13 mouse cellular contexts compared by ENCODE assay signal in the genomic region with DNA sequence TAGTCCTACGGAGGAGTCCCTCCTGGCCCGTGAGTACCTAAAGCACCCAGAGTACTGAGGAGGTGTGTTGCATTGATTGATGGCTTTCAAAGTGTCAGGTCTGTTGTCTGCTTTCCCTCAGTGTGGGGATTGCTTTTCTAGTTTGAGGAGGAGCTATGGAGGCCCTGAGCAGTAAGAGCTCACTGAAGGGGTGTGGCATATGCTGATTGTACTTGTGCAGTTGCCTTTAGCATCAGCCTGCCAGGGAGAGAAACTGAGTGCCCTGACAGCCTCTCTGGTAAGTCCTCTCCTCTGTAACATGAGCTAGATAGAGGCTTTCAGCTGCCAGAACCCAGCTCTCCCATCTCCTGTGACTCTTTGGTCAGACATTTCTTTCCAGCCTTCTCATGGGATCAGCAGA. TPM values are rescaled to one million over a fixed set of nuclear protein-coding genes. Genes with fewer than 3 reads are reported as not detected.
A peak's percentile ranks its signal among the peaks of the same experiment; 100 is the strongest.
DNase-seq lines count a peak whose midpoint lies in the region; ATAC-seq and TF ChIP-seq lines count a peak whose summit lies in the region.
"Had no signal": no experiment of that assay in that cellular context is flagged by ENCODE, and none has a peak within 500 bp of the region (broad histone marks: within the 10 kb centered on the region; RNA-seq: fewer than 3 reads in every experiment).

No protein-coding gene starts in this region.

- H3K9me3 ChIP-seq in hindbrain, embryonic 12.5 days (replicated peaks) = no peaks in the 10 kb centered on the region
- no peaks in the 10 kb centered on the region for H3K9me3 ChIP-seq in hindbrain, embryonic 16.5 days (ENCODE audit: control insufficient read depth, low read length)
- H3K9me3 ChIP-seq in CH12.LX (replicated peaks; ENCODE audit: low read length) = no peaks in the 10 kb centered on the region

- H3K27ac ChIP-seq in hindbrain, embryonic 12.5 days = peak overlapping the region; percentile 7; the same call in 1 of the 2 replicates
- no peak overlapping the region for H3K27ac ChIP-seq in hindbrain, embryonic 16.5 days (ENCODE audit: low read depth, low read length)
- peak overlapping the region; percentile 77 for H3K27ac ChIP-seq in CH12.LX (ENCODE audit: insufficient read depth, low read depth)
- peak overlapping the region; percentile 45 for H3K27ac ChIP-seq in embryonic fibroblast, embryonic 13.5 days (ENCODE audit: insufficient read depth, low read length)

- H3K79me2 ChIP-seq in CH12.LX (replicated peaks; ENCODE audit: control insufficient read depth, extremely low read depth, insufficient read depth, poor library complexity, severe bottlenecking) (peaks cover 53% of the 10 kb centered on the region), myocyte (ENCODE audit: control insufficient read depth, insufficient read depth) (peaks cover 17% of the 10 kb centered on the region)

- WGBS in hindbrain, embryonic 12.5 days = 66% methylated on average over 2 of the region's 2 CpGs
- 65% methylated on average over 2 of the region's 2 CpGs for WGBS in hindbrain, embryonic 16.5 days

- H3K9ac ChIP-seq in hindbrain, embryonic 12.5 days = 0 out of 2 replicates have a peak overlapping the region, but pooled peaks have one; percentile 19
- H3K9ac ChIP-seq in hindbrain, embryonic 16.5 days (ENCODE audit: low read depth, low read length) = no peak overlapping the region; the same call in 1 of the 2 replicates
- H3K9ac ChIP-seq in CH12.LX (ENCODE audit: insufficient read depth, low read depth) = peak overlapping the region; percentile 46

- no peak overlapping the region for H3ac ChIP-seq in myocyte (ENCODE audit: control insufficient read depth, insufficient read length)

- no peaks in the 10 kb centered on the region for H3K27me3 ChIP-seq in hindbrain, embryonic 12.5 days
- H3K27me3 ChIP-seq in hindbrain, embryonic 16.5 days (replicated peaks; ENCODE audit: control insufficient read depth, insufficient read depth, low read length) = no peaks in the 10 kb centered on the region
- no peaks in the 10 kb centered on the region for H3K27me3 ChIP-seq in CH12.LX (replicated peaks)
- no peaks in the 10 kb centered on the region for H3K27me3 ChIP-seq in myocyte (ENCODE audit: control insufficient read depth, insufficient read depth, insufficient read length)

- H3K4me2 ChIP-seq in hindbrain, embryonic 12.5 days (replicated peaks) = no peak overlapping the region
- no peak overlapping the region for H3K4me2 ChIP-seq in hindbrain, embryonic 16.5 days (ENCODE audit: low read length)
- peak overlapping the region; percentile 55 for H3K4me2 ChIP-seq in CH12.LX (ENCODE audit: insufficient read depth, low read depth, poor library complexity, severe bottlenecking)
- H3K4me2 ChIP-seq in myocyte (ENCODE audit: low read depth) = peak overlapping the region; percentile 58

- TF ChIP-seq CTCF in CH12.LX (conservative IDR thresholded peaks at IDR 0.05 in 1 of 2, IDR thresholded peaks at IDR 0.05 in 1 of 2; ENCODE audit: low read depth in 2 of 2, low read length in 2 of 2) = no peak
- no peak for TF ChIP-seq CTCF in embryonic fibroblast, embryonic 13.5 days (IDR thresholded peaks at IDR 0.05; ENCODE audit: borderline replicate concordance, insufficient read depth, low read length)

- no peak overlapping the region for H3K4me3 ChIP-seq in hindbrain, embryonic 12.5 days
- H3K4me3 ChIP-seq in hindbrain, embryonic 16.5 days (ENCODE audit: low read length) = no peak overlapping the region
- H3K4me3 ChIP-seq in CH12.LX (replicated peaks in 1 of 3; ENCODE audit: low read depth in 2 of 3, low read length in 2 of 3, poor library complexity in 1 of 3) (peak overlapping the region; percentile 47 to 72 (median 56)), myocyte (no peak overlapping the region)
- H3K4me3 ChIP-seq in embryonic fibroblast, embryonic 13.5 days (ENCODE audit: insufficient read depth, low read length) = no peak overlapping the region

- in situ Hi-C loops in CH12.LX (cut with MboI; ENCODE audit: low pct_ligation_motif_present, low pct_unique_long_range_greater_than_20kb, low sequenced_read_pairs) = no loop called here

- peak; percentile 87 for DNase-seq in CH12.LX (ENCODE audit: extremely low read depth)
- no peak for DNase-seq in cerebellum, postnatal 4 days (ENCODE audit: low spot score in 2 of 2)
- no peak for DNase-seq in frontal cortex, postnatal 14 days (ENCODE audit: low spot score in 2 of 2)
- DNase-seq in retina, postnatal 1 day = no peak
- DNase-seq: cerebellum, adult 8-10 months; gastrocnemius, postnatal 10 days had no signal

- 0 out of 2 replicates have a peak, but pooled peaks cover 4% of the 10 kb centered on the region for H3K36me3 ChIP-seq in hindbrain, embryonic 12.5 days
- H3K36me3 ChIP-seq in hindbrain, embryonic 16.5 days (ENCODE audit: control insufficient read depth, insufficient read depth, low read length) = no peaks in the 10 kb centered on the region
- H3K36me3 ChIP-seq in CH12.LX (replicated peaks in 1 of 2; ENCODE audit: control insufficient read depth in 1 of 2, insufficient read depth in 1 of 2, low read length in 1 of 2) = peaks cover 0 to 8% of the 10 kb centered on the region in 2 experiments
- no peaks in the 10 kb centered on the region for H3K36me3 ChIP-seq in myocyte (ENCODE audit: control insufficient read depth, insufficient read depth)

- TF ChIP-seq POLR2A in CH12.LX (IDR thresholded peaks at IDR 0.05; ENCODE audit: low read depth, low read length) (peak; percentile 76), myocyte (IDR thresholded peaks at IDR 0.05; ENCODE audit: insufficient read length, low read depth) (no peak)
- no peak for TF ChIP-seq POLR2A in embryonic fibroblast, embryonic 13.5 days (IDR thresholded peaks at IDR 0.05; ENCODE audit: low read depth, low read length)

- ATAC-seq in hindbrain, embryonic 12.5 days (ENCODE audit: low FRiP score) = no peak
- ATAC-seq in hindbrain, embryonic 16.5 days = no peak

- dilution Hi-C loops in CH12.LX (cut with MboI; ENCODE audit: extremely low pct_ligation_motif_present, extremely low pct_unique_long_range_greater_than_20kb, low sequenced_read_pairs) = no loop called here

- H3K4me1 ChIP-seq in hindbrain, embryonic 12.5 days = peaks cover 43% of the 10 kb centered on the region
- peaks cover 53% of the 10 kb centered on the region for H3K4me1 ChIP-seq in hindbrain, embryonic 16.5 days (ENCODE audit: control insufficient read depth, insufficient read depth, low read depth, low read length)
- H3K4me1 ChIP-seq in CH12.LX (ENCODE audit: control insufficient read depth in 1 of 2, insufficient read depth in 2 of 2) = peaks cover 10 to 59% of the 10 kb centered on the region in 2 experiments
- H3K4me1 ChIP-seq in embryonic fibroblast, embryonic 13.5 days (ENCODE audit: control insufficient read depth, insufficient read depth, low read length) = peaks cover 21% of the 10 kb centered on the region

- no peak; the same call in 1 of the 2 replicates for TF ChIP-seq RAD21 in CH12.LX (IDR thresholded peaks at IDR 0.05; ENCODE audit: low read depth, low read length)

- TF ChIP-seq EP300 in CH12.LX (IDR thresholded peaks at IDR 0.05; ENCODE audit: low read length) = peak; percentile 41; the same call in 1 of the 2 replicates

RNA-seq across cellular contexts. Expression of a gene that starts 3.3 kb away (rescaled TPM):
- 42.5 and 43.2 TPM in 2 replicates for polyA plus RNA-seq in hindbrain, embryonic 12.5 days (2016; fragmentation: Nextera tagmentation; extraction: Ambion mirVana)
- polyA plus RNA-seq in hindbrain, embryonic 16.5 days (2015; fragmentation: Nextera tagmentation; extraction: Ambion mirVana) = 34.5 and 38.2 TPM in 2 replicates
- 83.2 and 118 TPM in 2 replicates for total RNA-seq in CH12.LX (2012; rRNA removed)
- total RNA-seq in CH12.LX (2014; rRNA removed) = 63.2 and 67.7 TPM in 2 replicates
- polyA plus RNA-seq in CH12.LX (2012; ENCODE audit: insufficient read length, low read depth) = 80.9 and 90.5 TPM in 2 replicates
- 79.0 and 92.6 TPM in 2 replicates for polyA plus RNA-seq in embryonic fibroblast, embryonic 13.5 days (2011; ENCODE audit: insufficient read length, low read depth, missing spikeins)
- 45.8 TPM for polyA plus RNA-seq in myocyte (2012; fragmentation: generic; extraction: Trizol)

RNA-seq across cellular contexts. Expression of a gene that starts 30.8 kb away (rescaled TPM):
- not detected in 2 replicates for polyA plus RNA-seq in hindbrain, embryonic 12.5 days (2016; fragmentation: Nextera tagmentation; extraction: Ambion mirVana)
- polyA plus RNA-seq in hindbrain, embryonic 16.5 days (2015; fragmentation: Nextera tagmentation; extraction: Ambion mirVana) = 0.08 TPM in 1 of 2 replicates, not detected in the other
- 0.04 TPM in 1 of 2 replicates, not detected in the other for total RNA-seq in CH12.LX (2012; rRNA removed)
- 0.18 TPM in 1 of 2 replicates, not detected in the other for total RNA-seq in CH12.LX (2014; rRNA removed)
- 0.08 and 0.10 TPM in 2 replicates for polyA plus RNA-seq in CH12.LX (2012; ENCODE audit: insufficient read length, low read depth)
- polyA plus RNA-seq in embryonic fibroblast, embryonic 13.5 days (2011; ENCODE audit: insufficient read length, low read depth, missing spikeins) = 0.23 TPM in 1 of 2 replicates, not detected in the other
- not detected for polyA plus RNA-seq in myocyte (2012; fragmentation: generic; extraction: Trizol)
- total RNA-seq: layer of hippocampus, adult 8-10 months had no signal
- polyA plus RNA-seq: neural tube, embryonic 14.5 days had no signal

RNA-seq across cellular contexts. Expression of a gene that starts 37.8 kb away (rescaled TPM):
- polyA plus RNA-seq in hindbrain, embryonic 12.5 days (2016; fragmentation: Nextera tagmentation; extraction: Ambion mirVana) = not detected in 2 replicates
- 0.13 TPM in 1 of 2 replicates, not detected in the other for polyA plus RNA-seq in hindbrain, embryonic 16.5 days (2015; fragmentation: Nextera tagmentation; extraction: Ambion mirVana)
- not detected in 2 replicates for total RNA-seq in CH12.LX (2012; rRNA removed)
- not detected in 2 replicates for total RNA-seq in CH12.LX (2014; rRNA removed)
- polyA plus RNA-seq in CH12.LX (2012; ENCODE audit: insufficient read length, low read depth) = not detected in 2 replicates
- polyA plus RNA-seq in embryonic fibroblast, embryonic 13.5 days (2011; ENCODE audit: insufficient read length, low read depth, missing spikeins) = not detected in 2 replicates
- polyA plus RNA-seq in myocyte (2012; fragmentation: generic; extraction: Trizol) = not detected
- total RNA-seq: gastrocnemius, postnatal 10 days; layer of hippocampus, adult 8-10 months had no signal
- polyA plus RNA-seq: neural tube, embryonic 14.5 days had no signal

RNA-seq across cellular contexts. Expression of a gene that starts 44.2 kb away (rescaled TPM):
- 55.3 and 62.5 TPM in 2 replicates for polyA plus RNA-seq in hindbrain, embryonic 12.5 days (2016; fragmentation: Nextera tagmentation; extraction: Ambion mirVana)
- polyA plus RNA-seq in hindbrain, embryonic 16.5 days (2015; fragmentation: Nextera tagmentation; extraction: Ambion mirVana) = 35.3 and 38.0 TPM in 2 replicates
- 21.3 and 22.6 TPM in 2 replicates for total RNA-seq in CH12.LX (2012; rRNA removed)
- 38.7 and 48.8 TPM in 2 replicates for total RNA-seq in CH12.LX (2014; rRNA removed)
- 23.2 and 25.3 TPM in 2 replicates for polyA plus RNA-seq in CH12.LX (2012; ENCODE audit: insufficient read length, low read depth)
- 48.0 and 66.0 TPM in 2 replicates for polyA plus RNA-seq in embryonic fibroblast, embryonic 13.5 days (2011; ENCODE audit: insufficient read length, low read depth, missing spikeins)
- 5.6 TPM for polyA plus RNA-seq in myocyte (2012; fragmentation: generic; extraction: Trizol)

RNA-seq across cellular contexts. Expression of a gene that starts 57.3 kb away (rescaled TPM):
- polyA plus RNA-seq in hindbrain, embryonic 12.5 days (2016; fragmentation: Nextera tagmentation; extraction: Ambion mirVana) = not detected in 2 replicates
- not detected in 2 replicates for polyA plus RNA-seq in hindbrain, embryonic 16.5 days (2015; fragmentation: Nextera tagmentation; extraction: Ambion mirVana)
- total RNA-seq in CH12.LX (2012; rRNA removed) = not detected in 2 replicates
- not detected in 2 replicates for total RNA-seq in CH12.LX (2014; rRNA removed)
- not detected in 2 replicates for polyA plus RNA-seq in CH12.LX (2012; ENCODE audit: insufficient read length, low read depth)
- not detected in 2 replicates for polyA plus RNA-seq in embryonic fibroblast, embryonic 13.5 days (2011; ENCODE audit: insufficient read length, low read depth, missing spikeins)
- not detected for polyA plus RNA-seq in myocyte (2012; fragmentation: generic; extraction: Trizol)
- total RNA-seq: gastrocnemius, postnatal 10 days; layer of hippocampus, adult 8-10 months had no signal
- polyA plus RNA-seq: neural tube, embryonic 14.5 days; testis, adult 2 months had no signal

Comparison
In these comparisons a context has a peak if more than half of its experiments do, and no peak if none do; other contexts are left out.
1. H3K4me2 ChIP-seq: peak in CH12.LX (single experiment) and myocyte (single experiment); none in hindbrain, embryonic 12.5 days (single experiment) and hindbrain, embryonic 16.5 days (single experiment).
2. H3K4me3 ChIP-seq: peak in CH12.LX (3 of 3); none in hindbrain, embryonic 12.5 days (single experiment), hindbrain, embryonic 16.5 days (single experiment), embryonic fibroblast, embryonic 13.5 days (single experiment) and myocyte (single experiment).